Mouse (Mus musculus) cerebellum, adult 2 months (tissue): ENCODE measurements around the gene Slc39a11.

ENCODE experiments used
- CTCF ChIP-seq: fragments of 200-500 bp; IDR thresholded peaks from 2 replicates; pipeline ENCODE4 v1.5.1; 2011; ENCODE audit warnings: low read depth, mild to moderate bottlenecking, control low read depth, low read length, moderate library complexity, borderline replicate concordance; ENCODE audit not compliant: insufficient read depth
- POLR2A ChIP-seq: fragments of 200-500 bp; IDR thresholded peaks from 2 replicates; pipeline ENCODE4 v1.6.1; 2011; ENCODE audit warnings: low read length, control low read depth, borderline replicate concordance; ENCODE audit not compliant: insufficient read depth

GRCm38 (mm10) chr11:113677378-113677777, 27.5 kb upstream of the Slc39a11 start:
- TF ChIP-seq POLR2A = no peak
- TF ChIP-seq CTCF = no peak
